Mouse (Mus musculus): ENCODE measurements around the gene Clec2e. TPM values are rescaled to one million over a fixed set of nuclear protein-coding genes. Genes with fewer than 3 reads are reported as not detected.

Clec2e gene
- total RNA-seq, 1 experiment from 2014 or later: 0.29 TPM

GRCm38 (mm10) chr6:129066530-129066929 lies 34.2 kb downstream of the Clec2e start:
- no peak for ATAC-seq (replicated peaks; ENCODE audit: insufficient number of reproducible peaks, low FRiP score, low TSS enrichment, poor library complexity, severe bottlenecking)

GRCm38 (mm10) chr6:129065857-129066256 lies 34.9 kb downstream of the Clec2e start:
- no peak for ATAC-seq (replicated peaks; ENCODE audit: insufficient number of reproducible peaks, low FRiP score, low TSS enrichment, poor library complexity, severe bottlenecking)

GRCm38 (mm10) chr6:129065407-129065806 lies 35.3 kb downstream of the Clec2e start:
- no peak for ATAC-seq (replicated peaks; ENCODE audit: insufficient number of reproducible peaks, low FRiP score, low TSS enrichment, poor library complexity, severe bottlenecking)

- ATAC-seq (replicated peaks; ENCODE audit: insufficient number of reproducible peaks, low FRiP score, low TSS enrichment, poor library complexity, severe bottlenecking): peak; percentile 87
Measured at GRCm38 (mm10) chr6:129058013-129058412, 42.7 kb downstream of the Clec2e start.

GRCm38 (mm10) chr6:129056237-129056636 lies 44.5 kb downstream of the Clec2e start:
- no peak for ATAC-seq (replicated peaks; ENCODE audit: insufficient number of reproducible peaks, low FRiP score, low TSS enrichment, poor library complexity, severe bottlenecking)

- ATAC-seq (replicated peaks; ENCODE audit: insufficient number of reproducible peaks, low FRiP score, low TSS enrichment, poor library complexity, severe bottlenecking): no peak
Measured at GRCm38 (mm10) chr6:129051731-129052130, 49.0 kb downstream of the Clec2e start.

GRCm38 (mm10) chr6:129051086-129051485 lies 49.6 kb downstream of the Clec2e start:
- ATAC-seq (replicated peaks; ENCODE audit: insufficient number of reproducible peaks, low FRiP score, low TSS enrichment, poor library complexity, severe bottlenecking): no peak

- ATAC-seq (replicated peaks; ENCODE audit: insufficient number of reproducible peaks, low FRiP score, low TSS enrichment, poor library complexity, severe bottlenecking): 0 out of 2 replicates have a peak, but pooled peaks have one; percentile 21
Measured at GRCm38 (mm10) chr6:129049596-129050251, 51.0 kb downstream of the Clec2e start.

- ATAC-seq (replicated peaks; ENCODE audit: insufficient number of reproducible peaks, low FRiP score, low TSS enrichment, poor library complexity, severe bottlenecking): peak; percentile 75
Measured at GRCm38 (mm10) chr6:129048857-129049473, 51.7 kb downstream of the Clec2e start.

- no peak for ATAC-seq (replicated peaks; ENCODE audit: insufficient number of reproducible peaks, low FRiP score, low TSS enrichment, poor library complexity, severe bottlenecking)
Measured at GRCm38 (mm10) chr6:129048381-129048780, 52.3 kb downstream of the Clec2e start.

GRCm38 (mm10) chr6:129045601-129046000 lies 55.1 kb downstream of the Clec2e start, which contains the start of gene Klrb1f:
Klrb1f (plus strand) TSS chr6:129045901.
- no peak for ATAC-seq (replicated peaks; ENCODE audit: insufficient number of reproducible peaks, low FRiP score, low TSS enrichment, poor library complexity, severe bottlenecking)

GRCm38 (mm10) chr6:129042470-129042869 lies 58.2 kb downstream of the Clec2e start:
- no peak for ATAC-seq (replicated peaks; ENCODE audit: insufficient number of reproducible peaks, low FRiP score, low TSS enrichment, poor library complexity, severe bottlenecking)

Other genes starting within 250 kb of the Clec2e start
- gene Clec2i, start 213.3 kb downstream of the Clec2e start, total RNA-seq (2017): 129 to 160 TPM (median 147 TPM) in 3 replicates
- 29.0 to 64.0 TPM (median 51.6 TPM) in 3 replicates for gene BC035044, start 209.8 kb downstream of the Clec2e start, total RNA-seq (2017)
- 1.0 to 5.3 TPM in 2 of 3 replicates, not detected in the other for gene Clec2g, start 166.5 kb downstream of the Clec2e start, total RNA-seq (2017)
- gene Klrb1f, start 55.0 kb downstream of the Clec2e start, total RNA-seq (2017): 14.0 to 119 TPM (median 27.1 TPM) in 3 replicates
- gene Clec2d, start 79.7 kb upstream of the Clec2e start, total RNA-seq (2017): 222 to 328 TPM (median 282 TPM) in 3 replicates
- 122 to 324 TPM (median 301 TPM) in 3 replicates for gene Cd69, start 174.5 kb upstream of the Clec2e start, total RNA-seq (2017)
- 0.76 to 0.85 TPM in 2 of 3 replicates, not detected in the other for gene 4922502D21Rik, start 230.9 kb upstream of the Clec2e start, total RNA-seq (2017)
- 95.9 to 190 TPM (median 158 TPM) in 3 replicates for gene Clec12a, start 241.8 kb upstream of the Clec2e start, total RNA-seq (2017)

Measured in monocyte, adult 5-6 weeks (primary cell).